Mouse (Mus musculus) stomach, postnatal 0 days (tissue): ENCODE measurements around the gene Glra1.

Source experiments
- CTCF ChIP-seq: IDR thresholded peaks from 2 replicates; pipeline ENCODE4 v1.5.1; 2016; ENCODE audit warnings: antibody characterized with exemption, low read depth, mild to moderate bottlenecking, moderate library complexity
- EP300 ChIP-seq: optimal IDR thresholded peaks from 2 replicates; pipeline ENCODE3; 2016; ENCODE audit warnings: antibody characterized with exemption

GRCm38 (mm10) chr11:55595726-55596125 lies 12.3 kb downstream of the Glra1 start:
- TF ChIP-seq CTCF (no peak), EP300 (no peak)
